Mouse (Mus musculus) lung, postnatal 0 days (tissue): ENCODE measurements at regions not wholly inside any gene's neighbourhood (a gene's known extent, or its start where the extent isn't known, plus 50 kb on each side); places are given as distances from the start of the nearest gene placed in this dataset.

ENCODE experiments used
- CTCF ChIP-seq: IDR thresholded peaks from 2 replicates; pipeline ENCODE4 v1.5.1; 2016; ENCODE audit warnings: antibody characterized with exemption, mild to moderate bottlenecking
- EP300 ChIP-seq: IDR thresholded peaks from 2 replicates; pipeline ENCODE4 v1.6.1; 2016; ENCODE audit warnings: antibody characterized with exemption, mild to moderate bottlenecking, control low read depth

GRCm38 (mm10) chr10:66915801-66916200 is 180.1 kb upstream of the Jmjd1c start:
- TF ChIP-seq CTCF (no peak), EP300 (no peak)
